Mouse (Mus musculus) brain, embryonic 14.5 days (tissue): ENCODE measurements around the gene Large1.

Experiments used
- CTCF ChIP-seq: fragments of 200-500 bp; IDR thresholded peaks from 2 replicates; pipeline ENCODE4 v1.5.1; 2012; ENCODE audit warnings: inconsistent platforms, mild to moderate bottlenecking, moderate library complexity, borderline replicate concordance; ENCODE audit not compliant: insufficient read depth, insufficient read length; ENCODE audit errors: extremely low read depth
- POLR2A ChIP-seq: fragments of 200-500 bp; IDR thresholded peaks from 2 replicates; pipeline ENCODE4 v1.6.1; 2012; ENCODE audit warnings: mild to moderate bottlenecking, inconsistent platforms, borderline replicate concordance; ENCODE audit not compliant: poor library complexity, insufficient read depth, insufficient read length, severe bottlenecking; ENCODE audit errors: extremely low read depth

DNA sequence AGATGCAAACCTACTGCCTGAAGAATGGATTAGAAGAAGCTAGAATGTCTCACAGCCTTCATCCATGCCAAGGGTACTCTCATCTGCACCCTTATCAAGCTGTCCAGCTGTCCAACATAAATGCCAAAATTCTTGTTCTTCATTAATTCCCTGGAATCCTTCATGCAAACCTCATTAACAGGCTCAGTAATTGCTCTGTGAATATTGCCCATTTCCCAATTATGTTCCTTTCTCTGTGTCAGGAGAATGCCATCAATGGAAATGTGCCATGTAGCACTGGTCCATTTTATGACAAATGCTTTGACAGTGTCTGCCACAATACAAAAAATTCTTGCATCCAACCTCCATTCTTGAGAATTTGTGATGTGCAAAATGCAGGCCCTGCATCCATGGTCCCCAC lies 82.3 kb downstream of the Large1 start:
- no peak for TF ChIP-seq POLR2A
- TF ChIP-seq CTCF: no peak
